ENCODE assay signal across 7 mouse cellular contexts in genomic region chr2:167958843-167959242, GRCm38 (mm10). TPM values are rescaled to one million over a fixed set of nuclear protein-coding genes. Genes with fewer than 3 reads are reported as not detected.
DNase-seq lines count a peak whose midpoint lies in the region; ATAC-seq and TF ChIP-seq lines count a peak whose summit lies in the region.

No protein-coding gene starts in this region.

- ATAC-seq in erythroid progenitor cell, adult 5-6 weeks (replicated peaks; ENCODE audit: low FRiP score, poor library complexity, severe bottlenecking), result no peak

- intact Hi-C loops in heart, postnatal 25 days (cut with DNase I), result no loop called here

- 0 out of 2 replicates have a peak overlapping the region, but pooled peaks have one; percentile 55 for H3K27ac ChIP-seq in cortical plate, adult 2 months (ENCODE audit: insufficient read depth, low read length)

- DNase-seq in B cell, adult 2 months, result peak; percentile 70 to 75
- DNase-seq in adipocyte (ENCODE audit: low spot score), result peak; percentile 99
- peak; percentile 80 for DNase-seq in heart, postnatal 25 days (ENCODE audit: low spot score)
- DNase-seq in layer of hippocampus, postnatal 36 days, result peak; percentile 49 to 57
- DNase-seq in monocyte, adult 2 months (ENCODE audit: low read depth in 1 of 2, low spot score in 2 of 2), result peak; percentile 56 to 64

- TF ChIP-seq CTCF in cortical plate, adult 2 months (IDR thresholded peaks at IDR 0.05; ENCODE audit: extremely low read depth, insufficient read depth, low read length), result no peak

- peaks cover 14% of the 10 kb centered on the region for H3K4me1 ChIP-seq in cortical plate, adult 2 months (ENCODE audit: control insufficient read depth, insufficient read depth, low read length)

- no peak for TF ChIP-seq POLR2A in cortical plate, adult 2 months (IDR thresholded peaks at IDR 0.05; ENCODE audit: extremely low read depth, insufficient read depth, low read length)

- no peak overlapping the region for H3K4me3 ChIP-seq in cortical plate, adult 2 months (ENCODE audit: insufficient read depth, low read length)

RNA-seq across cellular contexts. Expression of gene Ptpn1, which starts 27.0 kb away (rescaled TPM):
- 36.1 and 37.2 TPM in 2 replicates for polyA plus RNA-seq in cortical plate, adult 2 months (2012; rRNA removed)
- total RNA-seq in heart, postnatal 25 days (2021), result 10 to 100 TPM; 21.9 to 23.4 TPM
- total RNA-seq in layer of hippocampus, postnatal 36 days (2021), result 10 to 100 TPM; 62.6 to 63.3 TPM
- 5.0 and 6.1 TPM in 2 replicates for total RNA-seq in erythroid progenitor cell, adult 5-6 weeks (2015; ENCODE audit: low replicate concordance)
- 4.3 and 13.9 TPM in 2 replicates for total RNA-seq in erythroid progenitor cell, adult 5-6 weeks (2017; ENCODE audit: low replicate concordance)

RNA-seq across cellular contexts. Expression of gene Ripor3, which starts 51.6 kb away (rescaled TPM):
- 0.40 and 0.50 TPM in 2 replicates for polyA plus RNA-seq in cortical plate, adult 2 months (2012; rRNA removed)
- total RNA-seq in heart, postnatal 25 days (2021), result under 1 TPM; 0.49 to 0.75 TPM
- under 1 TPM; 0.10 to 0.28 TPM for total RNA-seq in layer of hippocampus, postnatal 36 days (2021)
- not detected in 2 replicates for total RNA-seq in erythroid progenitor cell, adult 5-6 weeks (2015; ENCODE audit: low replicate concordance)
- total RNA-seq in erythroid progenitor cell, adult 5-6 weeks (2017; ENCODE audit: low replicate concordance), result 0.45 TPM in 1 of 2 replicates, not detected in the other
